Mouse (Mus musculus) G1E (cell line): ENCODE results near the gene Skap1. TPM values are rescaled to one million over a fixed set of nuclear protein-coding genes. Genes with fewer than 3 reads are reported as not detected.

Experiments used
- ATAC-seq: 2 replicates; pipeline ENCODE4 v1.8.0; 2016; ENCODE audit warnings: mild to moderate bottlenecking; ENCODE audit not compliant: insufficient number of reproducible peaks, poor library complexity, low FRiP score, severe bottlenecking; ENCODE audit errors: extremely low read depth
- DNase-seq: peaks from one replicate; pipeline ENCODE4 v3.0.0; 2012; ENCODE audit warnings: low spot score
- H3K27me3 ChIP-seq: 2 replicates; pipeline ENCODE4 v1.6.1; 2012; ENCODE audit warnings: mild to moderate bottlenecking, low read length, inconsistent platforms; ENCODE audit not compliant: insufficient read depth
- H3K36me3 ChIP-seq: replicated peaks from 2 replicates; pipeline ENCODE3; 2012; ENCODE audit warnings: mild to moderate bottlenecking, inconsistent platforms
- H3K4me1 ChIP-seq: 2 replicates; pipeline ENCODE4 v1.6.1; 2012; ENCODE audit warnings: low read depth, low read length, inconsistent platforms, mixed read lengths; ENCODE audit not compliant: insufficient read depth
- H3K4me3 ChIP-seq: 2 replicates; pipeline ENCODE4 v1.5.1; 2012; ENCODE audit warnings: low read depth, mild to moderate bottlenecking, inconsistent platforms, low read length, moderate library complexity, mixed read lengths
- H3K9me3 ChIP-seq: replicated peaks from 2 replicates; pipeline ENCODE4 v1.6.1; 2012; ENCODE audit warnings: inconsistent platforms
- CTCF ChIP-seq: IDR thresholded peaks from 2 replicates; pipeline ENCODE4 v1.5.1; 2012; ENCODE audit warnings: low read depth, low read length, inconsistent platforms, mixed read lengths
- GATA1 ChIP-seq: IDR thresholded peaks from 2 replicates; pipeline ENCODE4 v1.6.1; 2012; ENCODE audit warnings: borderline replicate concordance, low read length, inconsistent platforms, mixed read lengths
- GATA2 ChIP-seq: IDR thresholded peaks from 2 replicates; pipeline ENCODE4 v1.6.1; 2012; ENCODE audit warnings: low read depth, low read length, inconsistent platforms, borderline replicate concordance
- POLR2AphosphoS5 ChIP-seq: IDR thresholded peaks from 2 replicates; pipeline ENCODE4 v1.6.1; 2012; ENCODE audit warnings: low read depth, low read length, inconsistent platforms; ENCODE audit not compliant: insufficient replicate concordance
- TAL1 ChIP-seq: conservative IDR thresholded peaks from 2 replicates; pipeline ENCODE4 v1.6.1; 2012; ENCODE audit warnings: low read depth, low read length, inconsistent platforms, mixed read lengths
- polyA plus RNA-seq: library from polyadenylated mRNA; stranded (reverse); fragments of >175 nt; gene quantifications from 2 replicates; pipeline ENCODE4 v1.2.3, GENCODE M21; 2012
- total RNA-seq, 2 experiments: library from RNA; stranded (forward) in 1 of 2; stranded (reverse) in 1 of 2; fragments of 200-1000 nt in 1 of 2; fragments of >200 nt in 1 of 2; fragmentation: Nextera tagmentation in 1 of 2; gene quantifications; 2 replicates each; pipeline ENCODE4 v1.2.3; 2014 to 2017

Gene Skap1
- total and polyA plus RNA-seq, 3 experiments, result 0.55 TPM; not detected in 2

DNA sequence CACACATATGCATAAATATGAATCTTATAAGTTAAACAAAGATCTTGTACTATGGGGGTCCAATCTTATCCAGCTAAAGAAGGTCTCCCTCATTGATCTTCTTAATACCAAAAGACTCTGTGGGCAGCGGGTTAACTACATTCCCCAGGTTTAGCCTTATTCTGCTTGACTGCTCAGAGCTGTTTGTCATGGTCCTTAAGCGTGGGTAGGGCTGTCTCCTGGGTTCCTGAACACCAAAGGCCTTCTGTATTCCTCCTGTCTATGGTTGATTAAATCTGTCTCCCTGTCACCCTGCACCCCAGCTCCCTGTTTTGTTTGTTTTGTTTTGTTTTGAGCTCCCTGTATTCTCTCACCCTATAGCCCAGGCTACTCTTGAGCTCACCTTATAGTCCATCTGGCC lies 264.2 kb downstream of the Skap1 start:
- DNase-seq (no peak), ATAC-seq (no peak)
- Histone ChIP-seq H3K4me3 (no peak overlapping the region), H3K4me1 (no peaks in the 10 kb centered on the region), H3K36me3 (no peaks in the 10 kb centered on the region), H3K9me3 (no peaks in the 10 kb centered on the region), H3K27me3 (peaks cover 12% of the 10 kb centered on the region)
- TF ChIP-seq GATA2 (no peak), GATA1 (no peak), CTCF (no peak), TAL1 (no peak), POLR2AphosphoS5 (no peak)

- DNase-seq (no peak), ATAC-seq (no peak)
- no peak for TF ChIP-seq GATA2
- TF ChIP-seq TAL1, result no peak
- TF ChIP-seq POLR2AphosphoS5, result no peak
- TF ChIP-seq GATA1, result no peak
- TF ChIP-seq CTCF, result no peak
- Histone ChIP-seq H3K4me3 (no peak overlapping the region), H3K36me3 (no peaks in the 10 kb centered on the region), H3K4me1 (no peaks in the 10 kb centered on the region), H3K27me3 (peaks cover 9% of the 10 kb centered on the region), H3K9me3 (no peaks in the 10 kb centered on the region)
Observed at GRCm38 (mm10) chr11:96729462-96729861, 265.1 kb downstream of the Skap1 start.

DNA sequence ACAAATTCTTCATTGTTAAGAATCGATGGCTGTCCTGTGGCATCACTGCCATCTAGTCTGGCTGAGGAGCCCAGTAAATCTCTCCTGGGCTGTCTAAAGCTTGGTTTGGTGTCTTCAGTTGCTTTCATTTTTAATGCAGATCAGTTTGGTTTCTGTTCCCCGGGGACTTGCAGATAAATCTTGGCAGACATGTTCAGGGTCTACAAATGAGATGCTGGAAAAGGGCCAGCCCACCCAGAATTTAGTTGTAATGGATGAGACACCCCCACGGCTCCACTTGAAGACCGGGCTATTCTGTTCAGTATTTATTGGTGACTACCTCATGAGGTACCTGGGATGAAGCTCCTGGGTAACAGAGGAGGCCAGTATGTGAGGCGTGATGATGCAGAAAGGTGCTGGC lies 265.9 kb downstream of the Skap1 start:
- Histone ChIP-seq H3K4me1 (no peaks in the 10 kb centered on the region), H3K36me3 (no peaks in the 10 kb centered on the region), H3K9me3 (no peaks in the 10 kb centered on the region), H3K4me3 (no peak overlapping the region), H3K27me3 (peaks cover 9% of the 10 kb centered on the region)
- ATAC-seq, result no peak
- no peak for DNase-seq
- TF ChIP-seq POLR2AphosphoS5 (no peak), GATA1 (no peak), TAL1 (no peak), CTCF (no peak), GATA2 (no peak)

DNA sequence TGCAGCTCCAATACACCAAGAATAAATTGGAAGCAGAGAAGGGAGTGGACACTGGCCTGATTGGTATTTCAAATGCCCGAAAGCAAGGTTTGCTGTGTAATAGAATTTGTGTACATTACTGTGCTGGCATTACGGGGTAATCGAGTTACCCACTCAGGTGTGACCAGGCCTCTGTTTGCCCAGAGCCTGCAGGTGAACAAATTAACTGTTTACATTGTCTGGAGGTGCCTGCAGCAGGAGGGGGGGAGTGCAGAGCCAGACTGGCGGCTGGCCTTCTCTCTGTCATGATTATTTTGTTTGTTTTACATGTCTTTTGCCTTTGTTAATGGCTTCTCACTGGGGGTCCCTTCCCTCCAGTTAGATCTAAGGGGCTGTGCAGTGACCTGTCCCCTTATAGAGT lies 268.3 kb downstream of the Skap1 start:
- peaks cover 15% of the 10 kb centered on the region for H3K27me3 ChIP-seq
- DNase-seq, result no peak
- H3K36me3 ChIP-seq, result no peaks in the 10 kb centered on the region
- H3K4me3 ChIP-seq, result no peak overlapping the region
- no peak for TF ChIP-seq GATA2
- no peak for TF ChIP-seq TAL1
- TF ChIP-seq POLR2AphosphoS5, result no peak
- no peak for TF ChIP-seq GATA1
- TF ChIP-seq CTCF, result no peak
- H3K9me3 ChIP-seq, result no peaks in the 10 kb centered on the region
- H3K4me1 ChIP-seq, result no peaks in the 10 kb centered on the region
- no peak for ATAC-seq

- no peak overlapping the region for H3K4me3 ChIP-seq
- no peak for TF ChIP-seq CTCF
- no peak for TF ChIP-seq POLR2AphosphoS5
- TF ChIP-seq GATA1, result no peak
- TF ChIP-seq TAL1, result no peak
- H3K36me3 ChIP-seq, result no peaks in the 10 kb centered on the region
- ATAC-seq (no peak), DNase-seq (no peak)
- H3K9me3 ChIP-seq, result no peaks in the 10 kb centered on the region
- no peaks in the 10 kb centered on the region for H3K4me1 ChIP-seq
- peaks cover 13% of the 10 kb centered on the region for H3K27me3 ChIP-seq
Observed at GRCm38 (mm10) chr11:96735908-96736307, 271.5 kb downstream of the Skap1 start.

DNA sequence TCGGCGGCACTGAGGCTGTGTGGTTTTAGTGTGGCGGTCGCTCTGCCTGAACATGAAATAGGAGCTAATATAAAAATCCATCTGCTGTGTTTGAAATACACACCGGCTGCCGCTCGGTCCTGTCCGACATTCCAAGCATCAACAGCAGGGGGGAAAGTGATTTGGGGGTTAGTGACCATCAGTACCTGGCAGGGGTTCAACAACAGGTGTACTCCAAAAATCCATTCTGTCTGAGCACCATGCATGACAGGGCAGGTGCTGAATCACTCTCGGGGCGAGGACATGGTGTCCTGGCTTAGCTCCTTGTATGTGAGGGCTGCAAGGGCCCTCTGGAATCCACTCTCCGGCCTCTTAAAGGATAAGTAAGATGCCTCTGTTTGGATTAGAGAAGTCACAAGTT lies 272.0 kb downstream of the Skap1 start:
- Histone ChIP-seq H3K4me1 (no peaks in the 10 kb centered on the region), H3K36me3 (no peaks in the 10 kb centered on the region), H3K27me3 (peaks cover 13% of the 10 kb centered on the region), H3K4me3 (no peak overlapping the region), H3K9me3 (no peaks in the 10 kb centered on the region)
- ATAC-seq (no peak), DNase-seq (no peak)
- no peak for TF ChIP-seq TAL1
- TF ChIP-seq POLR2AphosphoS5, result no peak
- no peak for TF ChIP-seq CTCF
- no peak for TF ChIP-seq GATA1
- no peak for TF ChIP-seq GATA2

DNA sequence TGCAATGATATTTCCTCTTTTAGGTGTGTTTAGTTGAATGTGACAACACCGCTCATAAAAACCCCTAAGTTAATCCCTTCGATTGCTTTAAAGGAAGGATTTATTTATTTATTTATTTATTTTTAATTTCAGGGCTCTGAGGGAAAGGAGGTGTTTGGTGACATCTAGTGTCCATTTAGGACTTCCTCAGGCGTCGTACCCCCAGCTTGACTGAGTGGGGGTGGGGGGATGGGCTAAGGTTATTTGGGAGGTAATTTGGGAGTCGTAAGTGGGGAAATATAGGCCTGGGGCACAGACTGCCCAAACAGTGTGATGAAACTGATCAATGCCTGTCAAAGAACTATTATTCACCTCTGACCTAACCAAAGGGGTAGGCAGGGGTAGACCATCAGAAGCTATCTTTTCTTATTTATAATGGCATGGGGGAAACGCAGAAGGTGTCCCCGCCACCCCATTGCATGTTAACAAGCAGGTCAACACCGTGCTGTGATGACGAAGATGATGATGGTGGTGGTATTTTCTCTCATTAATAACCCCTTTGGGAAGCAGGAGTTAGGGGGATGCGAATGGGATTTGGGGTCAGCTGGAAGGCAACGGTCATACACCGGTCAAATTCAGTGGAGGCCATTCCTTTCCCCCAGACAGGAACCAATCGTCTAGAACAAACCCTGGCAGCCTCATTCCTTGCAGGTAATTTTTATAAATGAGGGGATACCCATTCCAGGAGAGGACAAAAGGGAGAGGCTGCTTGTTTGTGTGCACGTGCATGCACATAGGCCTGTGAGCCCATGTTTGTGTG lies 273.5 kb downstream of the Skap1 start:
- Histone ChIP-seq H3K9me3 (no peaks in the 10 kb centered on the region), H3K36me3 (no peaks in the 10 kb centered on the region), H3K27me3 (peaks cover 9% of the 10 kb centered on the region), H3K4me3 (no peak overlapping the region), H3K4me1 (no peaks in the 10 kb centered on the region)
- no peak for DNase-seq
- ATAC-seq, result no peak
- TF ChIP-seq GATA2 (no peak), CTCF (no peak), TAL1 (no peak)
